Mouse (Mus musculus): ENCODE data around the gene Mup4.
"Not testable (repeated sequence)": the region's sequence is repeated elsewhere in the genome, so short reads cannot be mapped to it uniquely, and the experiment has no call there.

The Mup4 gene

GRCm38 (mm10) chr4:59960610-59961009 lies at the start of gene Mup4:
Gene Mup4 (minus strand): TSS chr4:59960710.
- no peak for DNase-seq (ENCODE audit: low spot score)

- not testable (repeated sequence) for DNase-seq (ENCODE audit: low spot score)
These were observed 37.4 kb upstream of the Mup4 start for GRCm38 (mm10) chr4:59997894-59998293.

GRCm38 (mm10) chr4:59963405-59964344 lies 3.2 kb upstream of the Mup4 start, which contains the start of gene Mup6:
Gene Mup6 (plus strand): TSS chr4:59964294.
- no peak for DNase-seq (ENCODE audit: low spot score)

GRCm38 (mm10) chr4:59937543-59937942 lies 23.0 kb downstream of the Mup4 start:
- DNase-seq (ENCODE audit: low spot score) = no peak

- DNase-seq (ENCODE audit: low spot score) = no peak
These were observed 27.8 kb downstream of the Mup4 start for GRCm38 (mm10) chr4:59932505-59933281.

GRCm38 (mm10) chr4:59928347-59928746 lies 32.2 kb downstream of the Mup4 start:
- DNase-seq (ENCODE audit: low spot score) = peak; percentile 57

- no peak for DNase-seq (ENCODE audit: low spot score)
These were observed 32.8 kb downstream of the Mup4 start for GRCm38 (mm10) chr4:59927666-59928065.

- DNase-seq (ENCODE audit: low spot score) = no peak
These were observed 35.4 kb downstream of the Mup4 start for GRCm38 (mm10) chr4:59925082-59925481.

- DNase-seq (ENCODE audit: low spot score) = no peak
These were observed 42.5 kb downstream of the Mup4 start for GRCm38 (mm10) chr4:59917966-59918365.

GRCm38 (mm10) chr4:59914608-59915403 lies 45.7 kb downstream of the Mup4 start, which contains the start of gene Slc46a2:
Gene Slc46a2 (minus strand): TSS chr4:59915056.
- no peak for DNase-seq (ENCODE audit: low spot score)

- no peak for DNase-seq (ENCODE audit: low spot score)
These were observed 51.7 kb downstream of the Mup4 start for GRCm38 (mm10) chr4:59908785-59909184.

GRCm38 (mm10) chr4:59907657-59908230 lies 52.8 kb downstream of the Mup4 start:
- DNase-seq (ENCODE audit: low spot score) = no peak

- DNase-seq (ENCODE audit: low spot score) = no peak
These were observed 53.4 kb downstream of the Mup4 start for GRCm38 (mm10) chr4:59907092-59907491.
